Mouse (Mus musculus) spleen, postnatal 14 days (tissue): ENCODE results near the gene Slamf7.
"Not testable (repeated sequence)": the region's sequence is repeated elsewhere in the genome, so short reads cannot be mapped to it uniquely, and the experiment has no call there.

Experiments
- DNase-seq, 2 experiments: peaks; one replicate each; pipeline ENCODE4 v3.0.0; 2021 to 2022; ENCODE audit warnings: low spot score in 2 of 2

The Slamf7 gene

DNA sequence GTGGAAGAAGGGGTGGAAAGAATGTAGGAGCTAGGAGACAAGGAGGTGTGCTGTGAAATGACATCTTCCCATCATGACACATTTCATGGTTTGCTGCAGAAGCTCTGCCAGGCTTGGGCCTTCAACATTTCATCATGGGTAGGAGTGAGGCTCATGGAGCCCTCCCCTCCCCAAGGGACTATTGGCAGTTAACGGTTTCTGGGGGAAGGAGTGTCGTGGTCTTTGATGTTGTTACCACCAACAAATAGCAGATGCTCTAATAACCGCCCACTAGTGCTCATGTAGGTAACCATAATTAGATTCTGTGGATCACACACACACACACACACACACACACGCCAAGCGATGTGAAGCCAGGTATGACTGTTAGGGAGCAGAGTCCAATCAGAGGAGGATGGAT, at the start of gene Slamf7:
TSS of gene Slamf7 (minus strand) at position 302 of the 400 bp plus-strand sequence.
- DNase-seq, result no peak

DNA sequence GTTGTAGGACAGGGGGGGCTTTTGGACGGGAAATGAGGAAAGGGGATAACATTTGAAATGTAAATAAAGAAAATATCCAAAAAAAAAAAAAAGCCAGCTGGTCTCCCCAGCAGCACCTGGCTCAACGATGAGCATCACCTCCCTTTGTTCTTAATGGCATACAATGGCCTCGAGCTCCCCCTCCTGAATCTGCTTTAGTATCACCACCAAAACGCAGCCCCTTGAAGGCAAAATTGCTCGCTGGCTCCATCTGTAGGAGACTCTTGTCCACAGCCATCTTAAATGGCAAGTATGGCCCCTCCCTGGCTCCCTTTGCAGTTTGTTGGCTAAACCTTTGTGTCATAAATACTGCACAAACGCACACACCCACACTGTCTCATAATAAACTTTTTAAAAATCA, 46.1 kb upstream of the Slamf7 start:
- peak; percentile 42 to 65 for DNase-seq

DNA sequence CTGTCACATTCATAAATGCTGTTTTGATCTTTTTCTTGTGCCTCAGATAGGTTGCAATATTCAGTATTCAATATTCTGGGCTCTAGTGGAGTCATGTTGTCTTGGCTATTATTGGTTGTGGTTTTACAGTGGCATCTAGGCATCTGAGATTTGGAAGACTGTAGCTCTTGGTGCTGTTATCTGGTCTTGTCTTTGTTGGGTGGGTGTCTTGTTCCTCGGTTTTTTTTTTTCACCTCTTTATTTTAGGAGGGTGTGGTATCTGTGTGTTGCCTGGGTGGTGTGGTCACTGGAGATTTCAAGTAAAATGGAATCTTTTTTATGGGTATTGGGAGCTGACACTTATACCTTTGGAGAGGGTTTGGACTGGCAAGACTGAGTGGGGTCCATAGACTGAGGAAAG, 41.1 kb upstream of the Slamf7 start:
- DNase-seq, result no peak

DNA sequence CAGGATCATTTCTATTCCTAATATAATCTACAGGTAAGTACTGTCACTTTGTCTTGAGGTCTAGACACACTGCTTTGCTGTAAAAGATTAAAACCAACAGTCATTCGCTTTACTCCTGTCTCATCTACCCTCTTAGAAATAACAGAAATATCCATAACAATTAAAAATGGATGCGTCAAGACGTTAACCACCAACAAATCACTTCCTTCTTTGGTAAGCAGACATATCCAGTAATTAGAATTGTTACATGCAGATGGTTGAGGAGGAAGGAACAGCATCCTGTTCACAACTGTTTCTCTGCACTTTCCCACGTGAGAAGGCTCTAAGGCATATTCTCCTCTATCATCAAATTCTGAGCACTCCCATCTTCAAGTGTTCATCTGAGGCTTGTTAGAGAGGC, 34.5 kb upstream of the Slamf7 start:
- no peak for DNase-seq

DNA sequence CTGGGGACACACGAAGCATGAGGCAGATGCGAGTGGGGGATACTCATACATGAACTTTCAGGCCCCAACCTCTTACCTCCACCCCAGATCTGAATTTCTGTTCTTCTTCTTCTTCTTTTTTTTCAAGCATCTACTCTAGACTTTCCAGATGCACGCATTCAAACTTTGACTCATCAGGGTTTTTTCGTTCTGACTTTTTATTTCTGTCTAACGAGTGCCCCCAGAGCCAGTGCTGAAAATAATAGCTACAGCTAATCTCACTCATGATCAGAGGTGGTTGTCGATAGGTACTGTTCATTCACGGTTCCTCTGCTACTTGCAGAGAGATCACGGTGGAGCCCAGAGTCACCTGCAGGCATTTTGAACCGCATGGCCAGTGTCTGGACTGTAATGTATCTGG, 32.1 kb upstream of the Slamf7 start:
- DNase-seq, result no peak

DNA sequence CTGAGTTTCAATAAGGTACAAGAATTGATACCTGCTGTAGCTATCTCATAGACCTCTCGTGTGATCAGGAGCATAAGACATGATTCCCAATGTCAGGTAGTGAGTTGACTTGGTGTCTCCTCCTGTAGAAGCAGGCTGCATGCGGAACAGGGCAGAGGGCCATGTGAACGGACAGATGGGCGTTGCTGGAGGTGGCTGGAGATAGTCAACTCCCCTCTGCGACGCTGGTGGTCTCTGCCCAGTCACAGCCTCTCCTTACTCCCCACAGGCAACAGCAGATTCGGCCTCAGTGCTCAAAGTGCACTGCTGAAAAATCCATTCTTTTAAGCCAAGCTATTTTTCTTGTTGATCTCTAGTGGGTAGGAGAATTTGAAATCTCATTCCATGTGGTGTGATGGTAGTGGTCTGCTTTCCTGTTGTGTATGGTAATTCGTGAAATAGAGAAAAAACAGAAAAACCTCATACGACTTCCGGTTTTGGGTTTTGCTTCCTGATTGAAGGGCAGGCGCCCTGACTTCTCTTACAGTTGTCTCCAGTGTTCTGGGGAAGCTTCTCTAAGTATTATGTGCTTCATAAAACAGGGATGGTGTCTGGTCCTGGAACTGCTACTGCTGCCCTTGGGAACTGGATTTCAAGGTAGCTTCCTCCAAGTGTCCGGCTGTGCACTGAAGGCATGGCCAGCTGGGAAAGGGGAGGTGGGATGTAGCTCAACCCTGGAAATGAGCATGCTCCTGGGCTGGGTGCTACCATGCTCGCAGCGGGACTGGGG, 28.9 kb upstream of the Slamf7 start, which contains the start of gene Cd48:
TSS of gene Cd48 (plus strand) at position 479 of the 769 bp plus-strand sequence.
- no peak for DNase-seq

DNA sequence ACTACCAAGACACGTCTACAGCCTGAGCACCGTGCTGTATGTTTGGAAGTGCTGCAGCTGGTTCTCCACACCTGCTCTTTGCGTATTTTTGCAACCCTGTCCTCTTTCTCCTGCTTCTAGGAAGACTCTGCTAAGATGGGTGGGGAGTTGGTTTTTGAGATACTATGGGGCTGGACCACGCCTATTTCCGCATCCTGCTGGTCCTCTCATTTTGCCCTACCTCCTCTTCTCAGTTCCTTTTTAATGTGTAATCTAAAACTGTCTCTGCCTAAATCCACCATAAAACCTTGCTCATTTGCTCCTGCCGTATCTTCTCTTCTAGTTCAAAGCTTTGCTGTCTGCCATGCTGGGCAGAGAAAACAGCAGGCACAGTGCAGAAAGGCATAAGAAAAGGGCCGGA, 28.2 kb upstream of the Slamf7 start:
- peak in 1 of 2 experiments; percentile 24 for DNase-seq

DNA sequence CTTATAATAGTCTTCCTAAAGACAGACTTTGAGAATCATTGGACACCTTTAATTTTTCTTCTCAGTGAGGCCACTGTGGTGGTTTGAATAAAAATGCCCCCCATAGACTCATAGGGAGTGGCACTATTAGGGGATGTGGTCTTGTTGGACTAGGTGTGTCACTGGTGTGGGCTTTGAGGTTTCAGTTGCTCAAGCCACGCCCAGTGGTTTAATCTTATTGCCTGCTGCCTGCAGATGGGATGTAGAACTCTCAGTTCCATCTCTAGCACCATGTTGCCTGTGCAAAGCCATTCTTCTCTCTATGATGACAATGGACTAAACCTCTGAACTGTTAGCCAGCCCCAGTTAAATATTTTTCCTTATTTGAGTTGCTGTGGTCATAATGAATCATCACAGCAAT, 24.9 kb upstream of the Slamf7 start:
- no peak for DNase-seq

DNA sequence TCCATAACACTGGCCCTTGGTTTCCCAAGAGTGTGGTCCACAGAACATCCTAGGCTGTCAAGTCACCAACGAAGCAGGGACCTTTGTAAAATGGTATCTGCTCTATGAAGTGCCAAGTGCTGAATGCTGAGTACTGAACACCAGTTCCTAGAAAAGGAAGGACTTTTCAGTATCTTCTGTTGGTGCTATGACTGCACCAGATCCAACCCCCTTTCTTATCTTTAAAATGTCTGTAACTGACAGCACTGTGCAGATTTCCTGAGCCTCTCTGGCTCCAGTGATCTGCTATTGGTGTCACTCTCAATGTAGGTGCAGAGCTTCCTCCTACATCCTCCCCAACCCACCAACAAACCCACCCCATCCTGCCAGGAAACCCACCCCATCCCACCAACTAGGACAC, 21.6 kb upstream of the Slamf7 start:
- DNase-seq, result no peak

DNA sequence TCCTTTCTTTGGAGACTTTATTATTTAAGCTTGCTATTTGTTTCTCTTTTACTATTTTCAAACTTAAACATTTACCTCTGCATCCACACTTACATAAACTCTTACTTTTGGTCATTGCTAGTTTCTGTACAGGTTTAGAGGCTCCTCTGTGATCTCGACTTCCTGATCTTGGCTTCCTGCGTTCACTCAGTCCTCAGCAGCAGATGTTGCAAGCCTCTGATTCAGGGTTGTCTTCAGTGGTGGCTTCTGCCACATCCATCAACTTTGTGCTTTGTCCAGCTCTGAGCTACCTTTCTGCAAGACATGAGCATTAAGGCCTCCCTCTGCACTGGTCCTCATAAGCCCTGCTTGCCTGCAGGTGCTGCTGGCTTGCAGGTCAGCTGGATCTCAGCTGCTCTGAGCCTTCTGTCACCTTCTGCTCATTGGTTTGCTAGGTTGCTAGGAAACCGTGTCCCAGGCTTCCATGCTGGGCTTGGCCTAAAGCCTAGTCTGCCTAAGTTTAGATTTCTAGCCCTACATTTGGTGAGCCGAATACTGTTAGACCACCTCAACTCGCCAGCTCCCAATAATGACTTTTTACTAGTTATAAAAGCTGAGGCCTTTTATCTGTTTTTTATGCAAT, 20.1 kb upstream of the Slamf7 start:
- no peak for DNase-seq

DNA sequence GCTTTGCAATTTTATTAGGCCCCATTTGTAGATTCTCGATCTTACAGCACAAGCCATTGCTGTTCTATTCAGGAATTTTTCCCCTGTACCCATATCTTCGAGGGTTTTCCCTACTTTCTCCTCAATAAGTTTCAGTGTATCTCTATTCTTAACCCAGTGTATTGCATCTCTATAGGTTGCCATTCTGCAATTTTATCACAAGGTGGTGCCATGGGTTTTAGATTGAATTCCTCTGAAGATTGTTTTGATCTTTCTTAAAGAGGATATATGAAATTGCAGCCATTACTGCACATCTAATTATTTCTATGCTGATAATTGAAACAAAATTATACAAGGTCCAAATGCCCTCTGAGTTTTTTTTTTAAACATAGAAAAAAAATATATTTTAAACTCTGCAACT, 19.6 kb upstream of the Slamf7 start:
- DNase-seq, result not testable (repeated sequence)

DNA sequence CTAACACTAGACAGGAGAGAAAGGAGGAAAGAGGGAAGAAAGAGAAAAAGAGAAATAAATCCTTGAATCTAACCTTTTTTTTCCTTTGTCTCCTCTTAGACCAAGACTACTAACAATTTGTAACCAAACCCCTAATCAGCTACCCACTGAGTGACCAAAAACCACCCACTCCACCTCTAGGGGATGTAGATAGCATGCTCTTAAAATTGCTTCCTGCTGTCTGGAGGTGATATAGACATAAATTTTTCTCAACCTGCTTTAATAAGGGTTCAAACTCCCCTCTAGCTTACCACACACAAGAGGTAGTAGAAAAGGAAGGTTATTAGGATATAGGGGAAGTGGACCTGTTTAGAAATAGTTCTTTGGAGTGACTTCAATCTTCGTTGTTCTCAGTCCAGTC, 14.3 kb upstream of the Slamf7 start:
- no peak for DNase-seq

DNA sequence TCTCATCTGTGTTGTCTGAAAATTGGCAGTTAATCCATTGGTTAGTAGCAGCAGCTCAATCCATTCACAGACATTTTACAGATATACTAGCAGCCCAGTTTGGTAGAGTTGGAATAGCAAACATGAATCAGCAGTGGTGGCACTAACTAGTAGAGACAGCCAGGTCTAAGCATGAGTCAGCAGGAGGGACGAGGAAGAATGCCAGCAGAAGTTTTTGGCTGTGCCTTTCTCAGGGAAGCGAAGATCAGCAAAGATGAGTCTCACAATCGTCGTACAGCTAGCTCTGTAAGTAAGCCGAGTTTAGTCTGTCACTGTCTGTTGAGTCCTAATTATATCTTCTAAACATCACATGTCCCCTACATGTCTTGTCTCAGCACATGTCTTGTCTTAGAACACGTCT, 13.5 kb upstream of the Slamf7 start:
- DNase-seq, result no peak

DNA sequence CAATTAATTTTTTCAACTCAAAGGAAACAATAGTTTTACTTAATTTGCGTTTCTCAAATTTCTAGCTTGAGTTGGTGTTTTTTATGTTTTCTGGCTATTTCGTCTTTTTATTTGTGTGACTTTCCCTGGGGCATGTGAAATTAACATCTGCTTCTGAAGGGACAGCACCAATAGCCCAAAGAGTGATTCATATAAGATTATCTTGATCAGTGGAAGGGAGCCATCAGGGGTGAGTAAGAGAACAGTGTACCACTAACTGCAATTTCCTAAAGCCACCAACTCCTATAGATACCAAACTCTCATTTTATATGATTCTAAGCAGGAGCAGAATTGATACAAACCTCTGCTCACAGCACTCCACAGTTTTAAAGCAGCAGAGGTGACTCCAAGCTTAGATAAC, 10.9 kb upstream of the Slamf7 start:
- DNase-seq, result no peak

DNA sequence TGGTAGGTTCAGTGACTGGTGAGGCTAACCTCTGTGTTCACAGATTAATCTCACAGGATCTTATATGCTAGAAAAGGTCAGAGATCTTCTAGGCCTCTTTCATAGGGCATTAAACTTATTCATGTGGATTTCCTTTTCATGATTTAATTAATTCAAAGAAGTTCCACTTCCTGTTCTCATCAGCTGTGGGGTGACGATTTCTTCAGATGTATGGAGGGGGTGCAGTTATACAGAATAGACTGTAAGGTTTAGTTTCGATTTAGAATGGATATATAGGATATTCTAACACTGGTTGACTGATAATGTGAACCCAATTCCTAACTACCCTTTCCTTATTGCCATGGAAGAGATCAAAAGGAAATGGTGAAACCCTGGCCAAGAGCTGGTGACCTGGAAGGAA, 8.6 kb upstream of the Slamf7 start:
- no peak for DNase-seq

DNA sequence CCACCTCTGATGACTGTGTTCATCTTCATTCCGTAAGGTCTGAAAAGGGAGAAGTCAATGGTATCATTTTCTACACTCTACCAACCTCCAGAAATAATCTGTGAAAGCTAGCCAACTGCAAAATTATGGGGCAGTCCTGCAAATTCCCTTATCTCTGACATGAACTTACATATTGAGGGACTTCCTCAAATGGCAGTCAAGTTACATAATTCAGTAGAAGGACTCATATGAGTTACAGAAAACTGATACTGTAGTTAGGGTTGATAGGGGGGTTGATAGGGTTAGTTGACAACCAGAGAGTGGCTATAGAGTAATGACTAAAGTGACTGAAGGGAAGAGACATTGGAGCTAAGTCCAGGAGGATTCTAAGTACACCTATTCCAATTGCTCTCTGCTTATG, 7.6 kb upstream of the Slamf7 start:
- no peak for DNase-seq

DNA sequence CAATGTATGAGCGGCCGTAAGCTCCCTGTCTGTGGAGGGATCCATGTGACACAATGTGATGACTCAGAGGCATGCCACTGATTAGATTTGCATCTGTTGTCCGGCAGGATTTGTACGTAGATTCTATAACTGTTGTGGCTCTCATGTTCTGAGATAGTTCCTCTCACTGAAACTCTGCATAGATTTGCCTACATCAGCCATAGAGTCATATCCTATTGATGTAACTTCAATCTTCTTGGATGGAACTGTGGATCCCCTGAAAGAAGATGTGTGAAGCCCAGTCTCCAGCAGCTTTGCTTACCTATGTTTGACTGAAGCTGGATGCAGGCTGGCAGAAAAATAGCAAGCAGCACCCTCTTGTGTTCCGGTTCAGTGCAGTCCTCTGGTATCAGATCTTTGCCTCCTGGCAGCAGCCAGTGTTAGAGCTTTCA, 5.7 kb upstream of the Slamf7 start:
- no peak for DNase-seq

DNA sequence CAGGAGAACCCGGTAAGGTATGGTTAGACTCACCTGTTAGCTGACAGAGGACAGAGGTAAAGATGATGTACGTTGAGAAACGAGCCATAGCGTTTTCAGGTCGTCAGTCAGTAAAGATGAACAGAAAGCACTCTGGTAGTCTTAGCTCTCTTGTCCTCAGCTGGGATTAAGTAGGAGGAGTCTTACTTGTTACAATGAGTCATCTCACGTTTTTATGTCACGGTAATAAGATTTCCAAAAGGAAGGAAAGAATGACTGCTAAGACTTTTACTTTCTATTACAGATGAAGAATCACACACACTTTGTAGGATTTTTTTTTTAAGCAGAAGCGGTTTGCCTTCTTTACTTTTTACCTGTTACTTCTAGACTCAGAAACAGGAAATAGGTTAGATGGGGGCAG, 4.0 kb downstream of the Slamf7 start:
- DNase-seq, result no peak

DNA sequence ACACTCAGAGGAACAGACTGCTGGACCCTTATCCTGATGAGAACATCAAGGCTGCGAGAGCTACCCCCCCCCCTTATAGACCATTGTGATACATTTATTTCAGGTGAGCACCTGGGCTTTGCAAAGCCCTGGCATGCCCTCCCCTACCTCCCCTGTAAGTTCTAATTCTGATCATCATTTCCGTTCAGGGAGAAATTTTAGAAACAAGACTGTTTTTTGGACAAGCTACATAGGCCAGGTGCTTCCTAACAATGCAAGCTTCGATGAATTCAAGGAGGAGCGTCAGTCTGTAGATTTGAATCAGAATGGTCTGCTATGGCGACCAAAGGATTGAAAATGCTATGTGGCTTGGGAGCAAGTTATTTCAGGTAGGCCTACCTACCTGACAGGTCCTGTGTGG, 5.1 kb downstream of the Slamf7 start:
- no peak for DNase-seq

DNA sequence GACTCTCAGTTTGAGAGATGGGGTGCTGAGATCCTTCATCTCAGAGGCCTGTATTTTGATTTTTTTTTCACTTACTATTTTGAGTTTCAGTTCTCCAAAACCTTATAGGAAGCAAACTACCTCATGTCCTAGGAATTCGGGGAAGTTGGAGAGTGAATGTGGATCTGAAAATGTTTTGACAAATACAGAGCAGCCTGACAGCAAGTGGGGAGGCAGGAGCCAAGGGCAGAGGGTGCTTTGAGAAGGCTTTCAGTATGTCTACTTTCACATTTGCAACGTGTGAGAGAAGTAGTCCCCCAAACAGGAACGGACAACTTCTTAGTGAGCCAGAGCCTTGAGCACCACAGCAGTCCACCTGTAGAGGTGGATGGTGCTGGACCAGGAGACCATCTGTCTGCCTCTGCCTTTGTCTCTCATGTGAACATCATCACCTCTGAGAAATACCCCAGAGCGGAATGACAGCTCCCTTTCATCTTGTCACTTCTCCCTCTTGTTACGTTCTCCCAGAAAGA, 6.3 kb downstream of the Slamf7 start:
- no peak for DNase-seq

DNA sequence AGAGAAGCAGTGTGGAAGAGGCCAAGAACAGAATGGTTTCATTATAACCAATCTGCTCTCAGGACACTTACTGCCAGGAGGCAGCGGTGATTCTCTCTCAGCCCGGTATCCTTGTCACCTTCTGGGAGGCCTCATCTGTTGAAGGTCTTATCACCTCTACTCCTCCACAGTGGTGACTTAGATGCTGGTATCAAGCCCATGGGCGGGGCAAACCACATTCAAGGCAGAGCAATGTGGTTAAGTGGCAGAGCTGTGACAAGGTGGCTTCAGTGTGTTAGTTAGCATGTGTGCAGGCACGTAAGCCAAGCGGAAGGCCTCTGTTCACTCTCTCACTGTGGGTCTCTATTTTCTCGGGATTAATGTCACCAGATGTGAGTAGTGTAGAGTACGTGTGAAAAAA, 9.2 kb downstream of the Slamf7 start:
- DNase-seq, result no peak

DNA sequence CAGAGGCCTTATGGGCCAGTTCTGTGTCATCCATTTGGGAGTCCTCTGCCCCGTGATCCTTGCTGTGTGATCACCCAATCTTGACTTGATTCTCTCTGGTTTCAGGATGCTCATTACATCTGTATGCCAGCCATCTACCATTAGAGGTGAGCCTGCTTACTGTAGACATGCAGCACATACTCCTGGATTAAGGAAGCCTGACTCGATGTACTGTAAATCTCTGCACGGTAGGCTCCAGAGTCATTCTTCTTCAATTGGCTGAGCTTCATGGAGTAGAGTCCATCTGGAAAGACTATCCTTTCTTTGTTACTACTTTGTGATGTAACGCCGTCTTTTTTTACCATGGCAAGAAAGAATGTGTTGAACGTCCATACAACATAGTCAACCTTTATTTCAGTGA, 12.0 kb downstream of the Slamf7 start:
- DNase-seq, result no peak

DNA sequence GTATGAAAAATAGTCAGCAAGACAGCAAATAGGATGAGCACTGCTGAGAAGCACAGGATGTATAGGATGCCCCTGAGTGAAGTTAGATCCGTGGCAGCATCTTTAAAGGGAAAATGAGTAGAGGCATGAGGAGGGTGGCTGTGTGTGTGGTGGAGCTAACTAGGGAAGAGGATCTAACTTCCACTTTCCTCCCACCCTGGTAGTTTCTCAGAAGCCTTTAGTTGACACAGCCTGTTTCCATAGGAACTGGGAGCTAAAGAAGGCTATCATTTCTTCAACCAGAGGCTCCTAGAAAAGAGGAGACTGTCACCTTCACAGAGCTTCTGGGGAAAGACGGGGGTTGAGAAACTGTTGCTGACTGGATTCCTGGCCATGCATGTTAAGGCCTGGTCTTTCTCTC, 14.1 kb downstream of the Slamf7 start:
- no peak for DNase-seq
